Mouse (Mus musculus) lung, postnatal 14 days (tissue): ENCODE data around the gene Med18.
"Not testable (repeated sequence)": the region's sequence is repeated elsewhere in the genome, so short reads cannot be mapped to it uniquely, and the experiment has no call there.

Experiments used
- DNase-seq: peaks from one replicate; pipeline ENCODE4 v3.0.0; 2021

Gene Med18

DNA sequence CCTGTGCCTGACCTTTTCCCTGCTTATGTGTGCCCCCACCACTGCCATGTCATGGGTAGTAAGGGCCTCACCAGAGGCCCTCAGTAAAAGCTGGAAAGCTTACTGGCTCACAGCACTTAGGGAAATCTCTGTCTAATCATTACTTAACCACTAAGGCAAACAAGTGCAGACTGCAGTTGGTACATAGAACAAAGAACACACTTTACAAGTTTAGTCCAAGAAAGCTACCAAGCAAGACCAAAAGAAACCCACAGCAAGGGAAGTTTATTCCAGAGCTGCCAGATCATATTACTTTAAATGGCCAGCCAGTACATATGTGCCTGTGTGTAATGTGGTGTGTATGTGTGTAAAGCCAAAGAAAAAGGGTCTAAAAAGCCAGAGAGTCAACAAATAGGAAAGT is 47.8 kb downstream of the Med18 start:
- DNase-seq = no peak

GRCm38 (mm10) chr4:132413257-132413656 is 50.5 kb downstream of the Med18 start:
- DNase-seq = not testable (repeated sequence)

DNA sequence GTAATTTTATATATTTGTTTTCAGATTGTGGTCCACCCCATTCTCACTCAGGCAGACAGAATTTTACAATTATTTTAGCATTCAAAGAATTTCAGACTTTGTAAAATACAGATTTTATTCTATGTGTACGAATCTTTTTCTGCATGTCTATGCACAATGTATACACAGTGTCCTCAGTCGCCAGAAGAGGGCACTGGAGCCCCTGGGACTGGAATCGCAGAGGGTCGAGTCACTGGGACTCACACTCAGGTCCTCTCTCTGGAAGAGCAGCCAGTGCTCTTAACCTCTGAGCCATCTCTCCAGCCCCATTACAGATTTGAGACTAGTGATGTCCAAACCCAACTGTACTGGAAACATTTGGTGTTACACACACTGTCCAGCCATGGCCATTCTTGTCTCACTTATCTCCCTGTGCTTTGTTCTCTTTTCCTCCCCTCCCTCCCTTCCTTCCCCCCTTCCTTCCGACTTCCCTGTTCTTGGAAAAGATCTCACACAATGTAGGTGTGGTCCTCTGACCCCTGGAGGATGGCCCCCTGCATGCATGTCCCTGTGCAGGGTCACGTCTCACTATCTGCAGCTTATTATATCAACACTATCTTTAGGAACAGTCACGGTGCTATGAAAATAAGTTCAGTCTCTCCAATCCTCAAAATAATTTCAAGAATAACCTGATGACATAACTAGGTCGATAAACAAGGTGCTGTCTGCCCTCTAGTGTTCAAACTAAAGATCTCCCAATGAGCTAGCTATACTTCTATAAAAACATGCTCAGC is 52.2 kb downstream of the Med18 start:
- DNase-seq = peak; percentile 55

DNA sequence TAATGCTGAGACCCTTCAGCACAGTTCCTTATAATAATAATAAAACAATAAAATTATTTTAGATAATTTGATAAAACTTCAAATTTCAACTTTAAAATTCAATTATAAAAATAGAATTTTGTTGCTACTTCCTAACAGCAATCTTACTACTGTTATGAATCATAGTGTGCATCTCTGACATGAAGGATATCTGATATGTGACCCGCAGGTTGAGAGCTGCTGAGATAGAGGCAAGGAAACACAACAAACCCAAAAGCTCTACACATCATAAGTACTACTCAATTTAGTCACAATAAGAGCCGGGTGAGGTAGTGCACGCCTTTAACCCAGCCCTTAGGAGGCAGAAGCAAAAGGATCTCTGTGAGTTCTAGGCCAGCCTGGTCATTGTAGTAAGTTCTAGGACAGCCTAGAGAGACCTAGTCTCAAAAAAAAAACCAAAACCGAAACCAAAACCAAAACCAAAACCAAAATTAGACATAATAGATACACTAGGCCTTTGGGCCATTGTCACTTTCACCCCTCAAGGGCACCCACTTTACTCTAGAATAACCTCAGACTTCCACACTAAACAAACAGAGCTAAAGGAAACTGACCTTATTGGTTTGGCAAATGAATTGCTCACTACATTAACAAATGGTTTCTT is 54.0 kb downstream of the Med18 start:
- DNase-seq = no peak
